Mouse (Mus musculus): ENCODE measurements at regions not wholly inside any gene's neighbourhood (a gene's known extent, or its start where the extent isn't known, plus 50 kb on each side); places are given as distances from the start of the nearest gene placed in this dataset.

- DNase-seq (ENCODE audit: low spot score), result no peak
- no peaks in the 10 kb centered on the region for H3K36me3 ChIP-seq (replicated peaks; ENCODE audit: control insufficient read depth, insufficient read depth, low read depth, low read length)
- 91% methylated on average over 11 of the region's 11 CpGs for WGBS
- no peaks in the 10 kb centered on the region for H3K27me3 ChIP-seq (ENCODE audit: control insufficient read depth, insufficient read depth, low read length)
- no peaks in the 10 kb centered on the region for H3K9me3 ChIP-seq (replicated peaks; ENCODE audit: control insufficient read depth, low read length)
- no peak overlapping the region for H3K27ac ChIP-seq (replicated peaks; ENCODE audit: low read depth, low read length)
- H3K9ac ChIP-seq (replicated peaks; ENCODE audit: low read length), result no peak overlapping the region
- no peak overlapping the region for H3K4me3 ChIP-seq (ENCODE audit: low read depth, low read length)
- no peak for ATAC-seq (replicated peaks; ENCODE audit: insufficient number of reproducible peaks, low FRiP score, low TSS enrichment, low read depth)
- H3K4me1 ChIP-seq (ENCODE audit: control insufficient read depth, insufficient read depth, low read length), result no peaks in the 10 kb centered on the region
- H3K4me2 ChIP-seq (ENCODE audit: low read depth, low read length), result no peak overlapping the region
Observed at GRCm38 (mm10) chr1:152282106-152282505, 104.4 kb downstream of the Tsen15 start.

DNA sequence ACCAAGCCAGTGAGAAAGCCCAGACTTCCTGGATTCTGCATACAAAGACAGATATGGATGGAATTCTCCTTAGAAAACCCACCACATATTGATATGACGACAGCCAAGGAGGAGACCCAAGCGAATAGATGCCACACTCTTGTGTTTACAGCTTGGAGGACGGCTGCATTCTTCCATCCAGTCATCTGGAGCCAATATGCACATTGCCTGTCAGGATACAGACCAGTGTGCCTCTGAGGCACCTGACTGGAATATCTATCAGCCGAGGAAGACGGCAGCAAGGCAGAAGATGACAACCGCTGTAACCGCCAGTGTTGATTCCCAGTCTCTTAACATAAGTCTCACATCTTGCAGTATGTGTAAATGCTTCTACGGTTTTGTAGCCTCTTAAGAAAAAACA, 105.3 kb downstream of the Tsen15 start:
- Histone ChIP-seq H3K4me3 (ENCODE audit: low read depth, low read length) (no peak overlapping the region), H3K27ac (replicated peaks; ENCODE audit: low read depth, low read length) (no peak overlapping the region), H3K36me3 (replicated peaks; ENCODE audit: control insufficient read depth, insufficient read depth, low read depth, low read length) (no peaks in the 10 kb centered on the region), H3K4me2 (ENCODE audit: low read depth, low read length) (no peak overlapping the region), H3K4me1 (ENCODE audit: control insufficient read depth, insufficient read depth, low read length) (no peaks in the 10 kb centered on the region), H3K9ac (replicated peaks; ENCODE audit: low read length) (no peak overlapping the region), H3K27me3 (ENCODE audit: control insufficient read depth, insufficient read depth, low read length) (no peaks in the 10 kb centered on the region), H3K9me3 (replicated peaks; ENCODE audit: control insufficient read depth, low read length) (no peaks in the 10 kb centered on the region)
- DNase-seq (ENCODE audit: low spot score) (no peak), ATAC-seq (replicated peaks; ENCODE audit: insufficient number of reproducible peaks, low FRiP score, low TSS enrichment, low read depth) (no peak)
- 91% methylated on average over 8 of the region's 8 CpGs for WGBS

DNA sequence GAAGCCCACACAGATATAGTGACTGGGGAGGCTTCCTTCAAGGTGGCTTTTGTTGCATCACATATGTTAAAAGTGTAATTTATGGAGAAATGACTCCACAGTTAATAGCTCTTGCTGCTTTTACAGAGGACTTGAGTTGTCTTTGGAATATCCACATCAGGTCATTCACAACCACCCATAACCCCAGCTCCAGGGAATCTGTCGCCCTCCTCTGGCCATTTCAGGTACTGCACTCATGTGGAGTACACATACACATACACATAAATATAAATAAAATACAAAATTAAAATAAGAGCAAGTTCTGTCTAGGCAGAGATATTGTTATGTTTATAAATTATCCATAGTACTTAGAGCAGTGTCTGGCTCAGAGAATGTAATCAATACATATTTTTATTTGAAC, 106.5 kb downstream of the Tsen15 start:
- no peak overlapping the region for H3K4me2 ChIP-seq (ENCODE audit: low read depth, low read length)
- DNase-seq (ENCODE audit: low spot score) (no peak), ATAC-seq (replicated peaks; ENCODE audit: insufficient number of reproducible peaks, low FRiP score, low TSS enrichment, low read depth) (no peak)
- no peak overlapping the region for H3K9ac ChIP-seq (replicated peaks; ENCODE audit: low read length)
- H3K27ac ChIP-seq (replicated peaks; ENCODE audit: low read depth, low read length), result no peak overlapping the region
- WGBS, result 31% methylated on average over 1 of the region's 1 CpGs
- no peak overlapping the region for H3K4me3 ChIP-seq (ENCODE audit: low read depth, low read length)
- H3K9me3 ChIP-seq (replicated peaks; ENCODE audit: control insufficient read depth, low read length), result no peaks in the 10 kb centered on the region
- no peaks in the 10 kb centered on the region for H3K36me3 ChIP-seq (replicated peaks; ENCODE audit: control insufficient read depth, insufficient read depth, low read depth, low read length)
- H3K27me3 ChIP-seq (ENCODE audit: control insufficient read depth, insufficient read depth, low read length), result no peaks in the 10 kb centered on the region
- H3K4me1 ChIP-seq (ENCODE audit: control insufficient read depth, insufficient read depth, low read length), result no peaks in the 10 kb centered on the region

DNA sequence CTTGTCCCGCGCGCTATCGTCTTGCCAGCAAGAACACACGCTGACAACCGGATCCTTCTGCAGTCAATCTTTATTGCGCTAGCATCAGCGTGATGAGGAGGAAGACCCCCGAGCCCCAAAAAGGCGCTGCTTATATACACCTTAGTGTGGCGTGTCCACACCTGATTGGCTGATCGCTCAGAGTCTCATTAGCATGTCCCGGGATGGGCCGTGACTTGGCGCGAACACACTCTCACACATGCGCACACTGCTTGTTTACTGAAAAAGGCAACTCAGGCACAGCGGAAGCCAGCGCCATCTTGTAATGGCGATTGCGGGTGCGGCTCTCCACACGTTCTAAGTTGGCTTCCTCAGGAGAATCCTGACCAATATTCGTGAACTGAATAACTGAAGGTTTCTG, 111.5 kb downstream of the Tsen15 start:
- ATAC-seq (replicated peaks; ENCODE audit: insufficient number of reproducible peaks, low FRiP score, low TSS enrichment, low read depth), result no peak
- 95% methylated on average over 24 of the region's 24 CpGs for WGBS
- DNase-seq (ENCODE audit: low spot score), result no peak
- Histone ChIP-seq H3K36me3 (replicated peaks; ENCODE audit: control insufficient read depth, insufficient read depth, low read depth, low read length) (no peaks in the 10 kb centered on the region), H3K9me3 (replicated peaks; ENCODE audit: control insufficient read depth, low read length) (no peaks in the 10 kb centered on the region), H3K27me3 (ENCODE audit: control insufficient read depth, insufficient read depth, low read length) (no peaks in the 10 kb centered on the region), H3K4me1 (ENCODE audit: control insufficient read depth, insufficient read depth, low read length) (no peaks in the 10 kb centered on the region), H3K4me3 (ENCODE audit: low read depth, low read length) (no peak overlapping the region), H3K9ac (replicated peaks; ENCODE audit: low read length) (no peak overlapping the region), H3K27ac (replicated peaks; ENCODE audit: low read depth, low read length) (no peak overlapping the region), H3K4me2 (ENCODE audit: low read depth, low read length) (no peak overlapping the region)

GRCm38 (mm10) chr1:152273430-152273829, 113.1 kb downstream of the Tsen15 start:
- Histone ChIP-seq H3K9me3 (replicated peaks; ENCODE audit: control insufficient read depth, low read length) (no peaks in the 10 kb centered on the region), H3K27me3 (ENCODE audit: control insufficient read depth, insufficient read depth, low read length) (no peaks in the 10 kb centered on the region), H3K36me3 (replicated peaks; ENCODE audit: control insufficient read depth, insufficient read depth, low read depth, low read length) (no peaks in the 10 kb centered on the region), H3K4me1 (ENCODE audit: control insufficient read depth, insufficient read depth, low read length) (no peaks in the 10 kb centered on the region), H3K9ac (replicated peaks; ENCODE audit: low read length) (no peak overlapping the region), H3K27ac (replicated peaks; ENCODE audit: low read depth, low read length) (no peak overlapping the region), H3K4me3 (ENCODE audit: low read depth, low read length) (no peak overlapping the region), H3K4me2 (ENCODE audit: low read depth, low read length) (no peak overlapping the region)
- ATAC-seq (replicated peaks; ENCODE audit: insufficient number of reproducible peaks, low FRiP score, low TSS enrichment, low read depth), result no peak
- no peak for DNase-seq (ENCODE audit: low spot score)
- 78% methylated on average over 1 of the region's 1 CpGs for WGBS

- H3K4me2 ChIP-seq (ENCODE audit: low read depth, low read length), result no peak overlapping the region
- ATAC-seq (replicated peaks; ENCODE audit: insufficient number of reproducible peaks, low FRiP score, low TSS enrichment, low read depth) (no peak), DNase-seq (ENCODE audit: low spot score) (no peak)
- 79% methylated on average over 10 of the region's 10 CpGs for WGBS
- no peaks in the 10 kb centered on the region for H3K36me3 ChIP-seq (replicated peaks; ENCODE audit: control insufficient read depth, insufficient read depth, low read depth, low read length)
- H3K9me3 ChIP-seq (replicated peaks; ENCODE audit: control insufficient read depth, low read length), result no peaks in the 10 kb centered on the region
- no peak overlapping the region for H3K4me3 ChIP-seq (ENCODE audit: low read depth, low read length)
- H3K27ac ChIP-seq (replicated peaks; ENCODE audit: low read depth, low read length), result no peak overlapping the region
- no peaks in the 10 kb centered on the region for H3K27me3 ChIP-seq (ENCODE audit: control insufficient read depth, insufficient read depth, low read length)
- no peaks in the 10 kb centered on the region for H3K4me1 ChIP-seq (ENCODE audit: control insufficient read depth, insufficient read depth, low read length)
- no peak overlapping the region for H3K9ac ChIP-seq (replicated peaks; ENCODE audit: low read length)
Observed at GRCm38 (mm10) chr1:152269936-152270702, 116.4 kb downstream of the Tsen15 start.

DNA sequence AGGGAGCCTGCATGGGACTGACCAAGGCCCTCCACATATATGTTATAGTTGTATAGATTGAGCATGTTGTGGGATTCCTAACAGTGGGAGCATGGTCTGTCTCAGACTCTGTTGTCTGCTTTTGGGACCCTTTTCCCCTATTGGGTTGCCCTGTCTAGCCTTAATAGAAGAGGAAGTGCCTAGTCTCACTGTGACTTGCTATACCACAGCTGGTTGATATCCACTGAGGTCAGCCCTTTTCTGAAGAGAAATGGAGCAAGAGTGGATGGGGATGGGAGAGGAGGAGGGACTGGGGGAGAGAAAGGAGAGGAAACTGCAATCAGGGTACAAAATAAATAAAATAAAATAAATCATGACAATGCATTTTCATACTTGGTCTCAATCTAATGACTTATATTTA, 120.1 kb downstream of the Tsen15 start:
- H3K4me1 ChIP-seq (ENCODE audit: control insufficient read depth, insufficient read depth, low read length), result no peaks in the 10 kb centered on the region
- no peak overlapping the region for H3K4me2 ChIP-seq (ENCODE audit: low read depth, low read length)
- no peak overlapping the region for H3K4me3 ChIP-seq (ENCODE audit: low read depth, low read length)
- H3K9me3 ChIP-seq (replicated peaks; ENCODE audit: control insufficient read depth, low read length), result no peaks in the 10 kb centered on the region
- no peak for ATAC-seq (replicated peaks; ENCODE audit: insufficient number of reproducible peaks, low FRiP score, low TSS enrichment, low read depth)
- no peaks in the 10 kb centered on the region for H3K27me3 ChIP-seq (ENCODE audit: control insufficient read depth, insufficient read depth, low read length)
- no peak for DNase-seq (ENCODE audit: low spot score)
- H3K36me3 ChIP-seq (replicated peaks; ENCODE audit: control insufficient read depth, insufficient read depth, low read depth, low read length), result no peaks in the 10 kb centered on the region
- H3K9ac ChIP-seq (replicated peaks; ENCODE audit: low read length), result no peak overlapping the region
- no peak overlapping the region for H3K27ac ChIP-seq (replicated peaks; ENCODE audit: low read depth, low read length)

DNA sequence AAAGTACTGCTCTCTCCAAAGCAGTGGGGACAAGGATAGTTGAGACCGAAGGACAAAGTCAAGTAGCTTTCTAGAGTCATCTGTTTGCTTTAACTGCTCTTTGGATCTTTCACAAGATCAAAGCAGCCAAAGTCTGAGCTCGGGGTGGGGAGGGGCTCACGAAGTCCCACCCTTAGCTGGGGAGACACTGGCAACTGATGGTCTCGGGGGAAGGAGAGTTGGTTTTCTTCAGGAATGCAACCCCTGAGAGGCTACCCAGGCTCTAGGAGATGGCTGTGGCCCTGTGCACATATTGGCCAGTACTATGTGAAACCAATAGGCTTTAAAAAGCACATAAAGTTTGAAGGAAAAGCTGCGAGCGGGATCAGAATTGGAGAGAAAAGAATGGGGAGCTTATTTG, 121.5 kb downstream of the Tsen15 start:
- DNase-seq (ENCODE audit: low spot score) (no peak), ATAC-seq (replicated peaks; ENCODE audit: insufficient number of reproducible peaks, low FRiP score, low TSS enrichment, low read depth) (no peak)
- H3K4me2 ChIP-seq (ENCODE audit: low read depth, low read length), result no peak overlapping the region
- H3K36me3 ChIP-seq (replicated peaks; ENCODE audit: control insufficient read depth, insufficient read depth, low read depth, low read length), result no peaks in the 10 kb centered on the region
- 89% methylated on average over 6 of the region's 6 CpGs for WGBS
- H3K9me3 ChIP-seq (replicated peaks; ENCODE audit: control insufficient read depth, low read length), result no peaks in the 10 kb centered on the region
- no peaks in the 10 kb centered on the region for H3K27me3 ChIP-seq (ENCODE audit: control insufficient read depth, insufficient read depth, low read length)
- H3K9ac ChIP-seq (replicated peaks; ENCODE audit: low read length), result no peak overlapping the region
- H3K4me3 ChIP-seq (ENCODE audit: low read depth, low read length), result no peak overlapping the region
- H3K27ac ChIP-seq (replicated peaks; ENCODE audit: low read depth, low read length), result no peak overlapping the region
- no peaks in the 10 kb centered on the region for H3K4me1 ChIP-seq (ENCODE audit: control insufficient read depth, insufficient read depth, low read length)
